Mouse (Mus musculus): Measurements from ENCODE around the gene Rassf10. TPM values are rescaled to one million over a fixed set of nuclear protein-coding genes. Genes with fewer than 3 reads are reported as not detected.
A peak's percentile ranks its signal among the peaks of the same experiment; 100 is the strongest.

Rassf10 gene
- total and polyA plus RNA-seq, 2 experiments from 2014 or later = 4.4 to 6.6 TPM

DNA sequence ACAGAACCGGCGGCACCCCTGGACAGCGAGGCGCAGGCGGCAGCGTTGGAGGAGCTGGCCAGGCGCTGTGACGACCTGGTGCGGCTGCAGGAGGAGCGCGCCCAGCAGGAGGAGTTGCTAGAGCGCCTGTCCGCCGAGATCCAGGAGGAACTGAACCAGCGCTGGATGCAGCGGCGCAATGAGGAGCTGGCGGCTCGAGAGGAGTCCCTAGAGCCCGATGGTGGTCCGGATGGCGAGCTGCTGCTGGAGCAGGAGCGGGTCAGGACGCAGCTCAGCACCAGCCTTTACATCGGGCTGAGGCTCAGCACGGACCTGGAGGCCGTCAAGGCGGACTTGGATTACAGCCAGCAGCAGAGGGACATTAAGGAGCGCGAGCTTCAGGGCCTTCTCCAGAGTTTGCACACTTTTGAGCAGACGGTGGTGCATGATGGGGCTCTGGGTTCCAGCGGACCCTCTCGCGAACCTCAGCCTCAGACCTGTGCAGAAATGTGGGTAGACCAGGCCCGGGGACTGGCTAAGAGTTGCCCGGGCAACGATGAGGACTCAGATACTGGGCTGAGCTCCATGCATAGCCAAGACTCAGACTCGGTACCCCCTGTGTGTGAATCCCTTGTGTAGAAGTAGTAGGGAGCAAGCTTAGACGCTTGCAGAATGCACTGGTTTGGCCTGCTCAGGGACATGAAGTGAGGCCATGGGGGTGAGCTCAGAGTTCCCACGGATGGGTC, 1.5 kb downstream of the Rassf10 start:
- peak; percentile 32; the same call in 1 of the 2 replicates for TF ChIP-seq CTCF (IDR thresholded peaks at IDR 0.05)
- WGBS = 3% methylated on average over 40 of the region's 40 CpGs
- no peaks in the 10 kb centered on the region for H3K9me3 ChIP-seq (ENCODE audit: low read length)
- H3K36me3 ChIP-seq (ENCODE audit: insufficient read depth, low read length) = no peaks in the 10 kb centered on the region
- ATAC-seq (ENCODE audit: low FRiP score) = 0 out of 2 replicates have a peak, but pooled peaks have one; percentile 38
- H3K4me1 ChIP-seq (ENCODE audit: insufficient read depth, low read length) = peaks cover 4% of the 10 kb centered on the region; the same call in 1 of the 2 replicates
- H3K27me3 ChIP-seq (ENCODE audit: insufficient read depth, low read length) = peaks cover 25% of the 10 kb centered on the region
- no peak overlapping the region for H3K27ac ChIP-seq (ENCODE audit: low read depth, low read length)
- H3K4me3 ChIP-seq (ENCODE audit: low read depth, low read length) = peak overlapping the region; percentile 42
- H3K9ac ChIP-seq (replicated peaks; ENCODE audit: low read length, poor library complexity, severe bottlenecking) = peak overlapping the region; percentile 54; the same call in 1 of the 2 replicates
- peak overlapping the region; percentile 75 for H3K4me2 ChIP-seq (ENCODE audit: low read depth, low read length, poor library complexity, severe bottlenecking)
- peak; percentile 34 for DNase-seq (ENCODE audit: low spot score)

DNA sequence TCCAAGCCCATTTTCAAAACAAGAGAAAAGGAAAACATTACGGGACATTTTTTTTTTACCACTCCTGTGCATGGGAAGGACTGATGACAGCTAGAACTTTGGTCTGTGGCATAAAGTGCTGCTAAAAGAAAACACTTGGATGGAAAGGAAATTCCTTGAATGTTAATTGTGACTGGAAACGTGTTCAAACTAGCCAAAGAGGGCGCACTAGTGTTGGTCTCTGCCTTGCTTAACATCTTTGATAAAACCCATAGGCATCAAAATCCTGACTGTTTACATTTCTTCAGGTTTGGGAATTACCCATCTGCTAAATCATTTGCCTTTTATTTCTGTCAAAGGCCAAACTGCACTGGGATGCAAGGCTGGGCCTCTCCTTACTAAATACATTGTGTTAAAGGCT, 2.2 kb downstream of the Rassf10 start:
- WGBS = 38% methylated on average over 3 of the region's 3 CpGs
- Histone ChIP-seq H3K4me3 (ENCODE audit: low read depth, low read length) (peak overlapping the region; percentile 42), H3K27me3 (ENCODE audit: insufficient read depth, low read length) (peaks cover 25% of the 10 kb centered on the region), H3K4me2 (ENCODE audit: low read depth, low read length, poor library complexity, severe bottlenecking) (peak overlapping the region; percentile 75), H3K27ac (ENCODE audit: low read depth, low read length) (no peak overlapping the region), H3K4me1 (ENCODE audit: insufficient read depth, low read length) (peaks cover 4% of the 10 kb centered on the region; the same call in 1 of the 2 replicates), H3K9ac (replicated peaks; ENCODE audit: low read length, poor library complexity, severe bottlenecking) (no peak overlapping the region), H3K36me3 (ENCODE audit: insufficient read depth, low read length) (no peaks in the 10 kb centered on the region), H3K9me3 (ENCODE audit: low read length) (no peaks in the 10 kb centered on the region)
- no peak for ATAC-seq (ENCODE audit: low FRiP score)
- peak; percentile 24 for DNase-seq (ENCODE audit: low spot score)
- TF ChIP-seq CTCF (IDR thresholded peaks at IDR 0.05) = peak; percentile 50

DNA sequence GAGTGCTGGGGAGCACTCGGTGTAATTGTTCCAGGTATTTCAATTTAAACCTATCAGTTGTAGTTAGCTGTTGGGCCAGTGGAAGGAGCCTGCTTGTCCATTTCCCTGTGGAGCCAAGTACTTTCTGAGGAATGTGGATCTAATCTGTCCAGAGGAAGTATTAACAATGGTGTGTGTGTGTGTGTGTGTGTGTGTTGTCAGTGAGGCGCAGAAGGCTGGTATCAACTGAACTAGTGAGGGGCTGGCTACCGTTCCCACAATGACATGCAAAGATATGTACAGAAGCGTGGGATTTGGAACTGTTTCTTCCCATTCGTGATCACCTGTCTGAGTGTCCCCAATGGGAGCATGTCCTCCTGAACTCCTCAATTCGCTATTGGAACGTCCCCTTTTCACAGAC, 3.2 kb downstream of the Rassf10 start:
- TF ChIP-seq CTCF (IDR thresholded peaks at IDR 0.05) = no peak
- H3K27me3 ChIP-seq (ENCODE audit: insufficient read depth, low read length) = peaks cover 25% of the 10 kb centered on the region
- DNase-seq (ENCODE audit: low spot score) (no peak), ATAC-seq (ENCODE audit: low FRiP score) (no peak)
- WGBS = 65% methylated on average over 7 of the region's 7 CpGs
- peak overlapping the region; percentile 16; the same call in 1 of the 2 replicates for H3K4me3 ChIP-seq (ENCODE audit: low read depth, low read length)
- no peaks in the 10 kb centered on the region for H3K9me3 ChIP-seq (ENCODE audit: low read length)
- no peak overlapping the region for H3K27ac ChIP-seq (ENCODE audit: low read depth, low read length)
- no peak overlapping the region for H3K9ac ChIP-seq (replicated peaks; ENCODE audit: low read length, poor library complexity, severe bottlenecking)
- H3K4me2 ChIP-seq (ENCODE audit: low read depth, low read length, poor library complexity, severe bottlenecking) = peak overlapping the region; percentile 75
- H3K4me1 ChIP-seq (ENCODE audit: insufficient read depth, low read length) = peaks cover 4% of the 10 kb centered on the region; the same call in 1 of the 2 replicates
- H3K36me3 ChIP-seq (ENCODE audit: insufficient read depth, low read length) = no peaks in the 10 kb centered on the region

DNA sequence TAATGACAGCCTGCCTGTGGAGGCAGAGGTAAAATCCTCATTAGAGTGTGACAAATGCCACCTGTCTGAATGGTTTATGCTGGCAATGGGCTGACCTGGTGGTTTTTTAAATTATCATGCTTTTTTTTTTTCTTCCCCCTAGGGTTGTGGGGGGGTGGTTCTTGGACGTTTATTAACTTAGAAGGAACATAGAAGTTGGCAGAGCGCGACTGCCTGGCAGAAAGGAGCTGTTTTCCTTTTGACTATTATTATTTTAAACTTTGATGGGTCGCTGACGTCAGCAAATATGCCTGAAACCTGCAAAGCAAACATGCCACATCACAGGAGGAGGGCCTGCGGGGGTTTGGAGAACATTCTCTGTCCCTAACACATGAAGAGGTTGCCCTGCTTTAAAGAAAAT, 3.9 kb downstream of the Rassf10 start:
- Histone ChIP-seq H3K27ac (ENCODE audit: low read depth, low read length) (no peak overlapping the region), H3K4me2 (ENCODE audit: low read depth, low read length, poor library complexity, severe bottlenecking) (no peak overlapping the region), H3K27me3 (ENCODE audit: insufficient read depth, low read length) (peaks cover 25% of the 10 kb centered on the region)

DNA sequence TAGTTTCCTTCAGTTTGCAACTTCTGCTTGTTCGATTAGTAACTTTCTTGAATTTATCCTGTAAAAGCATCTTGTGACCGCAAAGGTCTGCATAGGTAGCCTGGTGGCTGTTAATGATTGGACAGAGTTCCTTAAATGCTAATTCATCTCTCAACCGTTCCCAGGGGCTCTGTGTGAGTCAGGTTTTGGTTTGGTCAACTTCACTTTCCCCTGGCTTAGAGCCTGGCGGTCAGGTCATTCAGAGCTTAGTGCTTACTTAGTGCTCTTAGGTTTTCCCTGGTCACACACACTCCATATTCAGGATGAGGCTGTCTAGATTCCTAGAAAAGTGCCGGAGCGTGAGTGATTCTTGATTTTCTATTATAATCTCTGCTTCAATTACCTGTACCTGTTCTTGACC, 12.6 kb downstream of the Rassf10 start:
- no peak for TF ChIP-seq CTCF (IDR thresholded peaks at IDR 0.05)
- Histone ChIP-seq H3K4me3 (ENCODE audit: low read depth, low read length) (no peak overlapping the region), H3K27me3 (ENCODE audit: insufficient read depth, low read length) (no peaks in the 10 kb centered on the region), H3K27ac (ENCODE audit: low read depth, low read length) (no peak overlapping the region), H3K9me3 (ENCODE audit: low read length) (0 out of 2 replicates have a peak, but pooled peaks cover 5% of the 10 kb centered on the region), H3K9ac (replicated peaks; ENCODE audit: low read length, poor library complexity, severe bottlenecking) (no peak overlapping the region), H3K4me2 (ENCODE audit: low read depth, low read length, poor library complexity, severe bottlenecking) (no peak overlapping the region), H3K4me1 (ENCODE audit: insufficient read depth, low read length) (no peaks in the 10 kb centered on the region), H3K36me3 (ENCODE audit: insufficient read depth, low read length) (no peaks in the 10 kb centered on the region)
- DNase-seq (ENCODE audit: low spot score) (no peak), ATAC-seq (ENCODE audit: low FRiP score) (no peak)
- WGBS = 74% methylated on average over 6 of the region's 6 CpGs

More for the DNA sequence above, 3.9 kb downstream of the Rassf10 start:
- DNase-seq (ENCODE audit: low spot score) (no peak), ATAC-seq (ENCODE audit: low FRiP score) (no peak)
- no peak for TF ChIP-seq CTCF (IDR thresholded peaks at IDR 0.05)
- Histone ChIP-seq H3K9me3 (ENCODE audit: low read length) (no peaks in the 10 kb centered on the region), H3K9ac (replicated peaks; ENCODE audit: low read length, poor library complexity, severe bottlenecking) (no peak overlapping the region), H3K4me3 (ENCODE audit: low read depth, low read length) (no peak overlapping the region), H3K4me1 (ENCODE audit: insufficient read depth, low read length) (peaks cover 4% of the 10 kb centered on the region; the same call in 1 of the 2 replicates), H3K36me3 (ENCODE audit: insufficient read depth, low read length) (no peaks in the 10 kb centered on the region)
- WGBS = 27% methylated on average over 6 of the region's 6 CpGs

DNA sequence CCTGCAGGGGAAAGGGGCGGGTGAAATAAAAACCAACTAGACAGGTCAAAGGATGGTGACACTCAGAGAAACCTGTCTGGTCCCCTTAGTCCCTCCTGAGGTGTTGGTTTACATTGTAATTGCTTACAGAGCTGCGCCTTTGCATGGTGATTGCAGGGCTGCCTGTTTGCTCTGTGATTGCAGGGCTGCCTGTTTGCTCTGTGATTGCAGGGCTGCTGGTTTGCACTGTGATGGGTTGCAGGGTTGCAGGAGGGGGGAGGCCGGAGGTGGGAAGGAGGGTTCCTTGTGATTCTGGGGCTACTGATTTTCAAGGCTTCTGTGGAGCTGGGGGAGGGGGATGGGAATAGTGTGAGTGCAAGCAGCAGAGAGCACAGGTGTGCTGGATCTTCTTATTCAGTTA, 13.0 kb downstream of the Rassf10 start:
- H3K27ac ChIP-seq (ENCODE audit: low read depth, low read length) = no peak overlapping the region
- ATAC-seq (ENCODE audit: low FRiP score) (no peak), DNase-seq (ENCODE audit: low spot score) (no peak)
- no peak overlapping the region for H3K9ac ChIP-seq (replicated peaks; ENCODE audit: low read length, poor library complexity, severe bottlenecking)
- H3K4me1 ChIP-seq (ENCODE audit: insufficient read depth, low read length) = no peaks in the 10 kb centered on the region
- no peak for TF ChIP-seq CTCF (IDR thresholded peaks at IDR 0.05)
- no peak overlapping the region for H3K4me3 ChIP-seq (ENCODE audit: low read depth, low read length)
- 48% methylated on average over 3 of the region's 3 CpGs for WGBS
- 0 out of 2 replicates have a peak, but pooled peaks cover 5% of the 10 kb centered on the region for H3K9me3 ChIP-seq (ENCODE audit: low read length)
- H3K27me3 ChIP-seq (ENCODE audit: insufficient read depth, low read length) = no peaks in the 10 kb centered on the region
- no peak overlapping the region for H3K4me2 ChIP-seq (ENCODE audit: low read depth, low read length, poor library complexity, severe bottlenecking)
- H3K36me3 ChIP-seq (ENCODE audit: insufficient read depth, low read length) = no peaks in the 10 kb centered on the region
